Mouse (Mus musculus) layer of hippocampus, adult 8-10 months (tissue): ENCODE data around the gene Kcnk7. TPM values are rescaled to one million over a fixed set of nuclear protein-coding genes. Genes with fewer than 3 reads are reported as not detected.

Source experiments
- DNase-seq, 2 experiments: peaks; one replicate each; pipeline ENCODE4 v3.0.0; 2022; ENCODE audit warnings: low spot score in 2 of 2
- total RNA-seq, 4 experiments: library from RNA; stranded (reverse); gene quantifications; 2 replicates each; pipeline ENCODE4 v1.2.4; 2022

Gene Kcnk7
- total RNA-seq, 4 experiments from 2014 or later = 0.43 TPM; not detected in 3

DNA sequence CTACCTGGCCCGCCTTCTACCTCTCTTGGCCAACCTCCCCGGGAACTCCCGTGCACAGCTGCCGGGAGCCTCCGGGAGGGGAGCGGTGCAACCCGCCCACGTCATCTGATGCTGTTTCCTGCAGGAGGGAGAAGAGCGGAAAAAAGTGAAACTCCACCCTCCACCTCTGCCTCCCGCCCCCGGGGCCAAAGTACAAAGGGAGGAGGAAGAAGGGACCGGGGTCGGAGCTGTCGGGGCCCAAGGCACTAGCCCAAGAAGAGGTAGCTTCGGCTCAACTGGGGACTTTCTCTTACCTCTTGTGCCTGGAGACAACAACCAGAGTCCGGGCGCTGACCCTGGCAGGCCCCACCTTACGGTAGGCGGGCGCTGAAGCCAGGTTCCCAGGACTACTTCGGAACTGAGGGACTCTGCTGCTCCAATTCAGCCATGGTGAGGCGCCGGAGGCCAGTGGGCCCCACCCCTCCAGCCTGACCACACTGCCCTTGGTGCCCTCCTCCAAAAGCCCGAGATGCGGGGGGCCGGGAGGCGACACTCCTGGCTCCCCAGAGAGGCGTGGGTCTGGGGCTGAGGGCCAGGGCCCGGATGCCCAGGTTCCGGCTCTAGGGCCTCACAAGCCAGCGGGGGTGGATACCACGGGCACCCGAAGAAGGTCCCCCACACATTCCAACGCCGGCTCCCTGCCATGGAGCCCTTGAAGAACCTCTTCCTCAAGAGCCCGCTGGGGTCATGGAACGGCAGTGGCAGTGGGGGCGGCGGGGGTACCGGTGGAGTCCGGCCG lies 14.4 kb upstream of the Kcnk7 start:
- DNase-seq = peak; percentile 67 to 69

DNA sequence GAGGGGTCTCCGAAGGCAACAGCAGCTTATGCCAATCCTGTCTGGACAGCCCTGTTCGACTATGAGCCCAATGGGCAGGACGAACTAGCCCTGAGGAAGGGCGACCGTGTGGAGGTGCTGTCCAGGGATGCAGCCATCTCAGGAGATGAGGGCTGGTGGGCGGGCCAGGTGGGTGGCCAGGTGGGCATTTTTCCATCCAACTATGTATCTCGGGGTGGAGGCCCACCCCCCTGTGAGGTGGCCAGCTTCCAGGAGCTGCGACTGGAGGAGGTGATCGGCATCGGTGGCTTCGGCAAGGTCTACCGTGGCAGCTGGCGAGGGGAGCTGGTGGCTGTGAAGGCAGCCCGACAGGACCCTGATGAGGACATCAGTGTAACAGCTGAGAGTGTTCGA lies 13.8 kb upstream of the Kcnk7 start:
- no peak for DNase-seq

GRCm38 (mm10) chr19:5691601-5692000 lies 12.6 kb upstream of the Kcnk7 start:
- no peak for DNase-seq

DNA sequence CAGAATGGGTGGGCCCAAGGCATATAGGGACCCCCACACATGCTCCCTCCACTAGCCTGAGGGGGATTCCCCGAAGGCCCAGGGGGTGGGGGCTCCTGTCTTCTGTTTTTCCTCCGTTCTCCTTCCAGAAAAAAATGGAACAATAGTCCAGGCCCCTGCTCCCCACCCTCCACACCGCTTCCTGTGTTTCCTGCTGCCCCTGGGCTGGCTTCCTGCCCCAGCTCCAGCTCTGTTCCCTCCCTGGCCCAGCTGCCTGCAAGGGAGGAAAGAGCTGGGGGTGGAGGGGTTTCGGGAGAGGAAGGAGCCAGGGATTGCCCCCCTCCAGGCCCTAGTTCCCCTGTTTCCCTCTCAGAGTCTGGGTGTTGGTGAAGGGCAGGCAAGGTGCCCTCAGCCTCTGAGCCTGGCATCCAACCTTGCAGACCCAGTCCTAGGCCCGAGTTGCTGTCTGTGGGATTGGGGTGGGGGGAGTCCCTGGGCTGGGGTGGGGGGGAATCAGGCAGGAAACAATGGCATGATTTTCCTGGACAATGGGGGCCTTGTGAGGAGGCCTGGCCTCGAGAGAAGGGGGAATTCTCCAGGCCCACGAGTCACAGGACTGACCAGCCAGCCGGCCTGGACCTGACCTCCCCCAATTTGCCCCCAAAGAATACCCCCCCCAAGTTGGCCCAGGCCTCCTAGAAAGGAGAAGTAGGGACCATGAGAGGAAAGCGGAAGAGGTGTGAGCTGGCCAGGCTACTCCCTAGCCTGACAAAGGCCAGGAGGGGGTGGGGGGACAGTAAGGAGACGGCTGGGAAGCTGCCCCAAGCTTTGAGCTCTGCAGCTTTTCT lies 11.9 kb upstream of the Kcnk7 start:
- no peak for DNase-seq

- peak in 1 of 2 experiments; percentile 30 for DNase-seq
Observed at GRCm38 (mm10) chr19:5692913-5693396, 11.2 kb upstream of the Kcnk7 start.

GRCm38 (mm10) chr19:5693801-5694200 lies 10.4 kb upstream of the Kcnk7 start:
- no peak for DNase-seq

DNA sequence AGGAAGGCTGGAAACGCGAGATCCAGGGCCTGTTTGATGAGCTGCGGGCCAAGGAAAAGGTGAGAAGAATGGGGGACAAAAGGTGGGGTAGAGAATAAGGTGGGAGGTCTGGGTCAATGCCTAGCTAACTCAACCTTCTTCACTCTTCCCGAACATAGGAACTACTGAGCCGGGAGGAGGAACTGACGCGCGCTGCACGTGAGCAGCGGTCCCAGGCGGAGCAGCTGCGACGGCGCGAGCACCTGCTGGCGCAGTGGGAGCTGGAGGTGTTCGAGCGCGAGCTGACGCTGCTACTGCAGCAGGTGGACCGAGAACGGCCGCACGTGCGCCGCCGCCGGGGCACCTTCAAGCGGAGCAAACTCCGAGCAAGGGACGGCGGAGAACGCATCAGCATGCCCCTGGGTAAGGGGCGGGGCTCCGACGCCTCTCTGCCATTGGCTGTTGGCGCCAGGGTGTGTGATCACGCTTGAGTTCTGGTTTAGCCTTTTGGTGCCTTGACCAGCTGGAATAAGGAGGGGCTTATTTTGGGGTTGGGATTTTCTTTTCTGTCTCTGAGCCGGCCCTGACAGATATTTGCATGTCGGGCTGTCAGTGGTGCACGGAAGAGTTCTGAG lies 8.2 kb upstream of the Kcnk7 start:
- DNase-seq = no peak

DNA sequence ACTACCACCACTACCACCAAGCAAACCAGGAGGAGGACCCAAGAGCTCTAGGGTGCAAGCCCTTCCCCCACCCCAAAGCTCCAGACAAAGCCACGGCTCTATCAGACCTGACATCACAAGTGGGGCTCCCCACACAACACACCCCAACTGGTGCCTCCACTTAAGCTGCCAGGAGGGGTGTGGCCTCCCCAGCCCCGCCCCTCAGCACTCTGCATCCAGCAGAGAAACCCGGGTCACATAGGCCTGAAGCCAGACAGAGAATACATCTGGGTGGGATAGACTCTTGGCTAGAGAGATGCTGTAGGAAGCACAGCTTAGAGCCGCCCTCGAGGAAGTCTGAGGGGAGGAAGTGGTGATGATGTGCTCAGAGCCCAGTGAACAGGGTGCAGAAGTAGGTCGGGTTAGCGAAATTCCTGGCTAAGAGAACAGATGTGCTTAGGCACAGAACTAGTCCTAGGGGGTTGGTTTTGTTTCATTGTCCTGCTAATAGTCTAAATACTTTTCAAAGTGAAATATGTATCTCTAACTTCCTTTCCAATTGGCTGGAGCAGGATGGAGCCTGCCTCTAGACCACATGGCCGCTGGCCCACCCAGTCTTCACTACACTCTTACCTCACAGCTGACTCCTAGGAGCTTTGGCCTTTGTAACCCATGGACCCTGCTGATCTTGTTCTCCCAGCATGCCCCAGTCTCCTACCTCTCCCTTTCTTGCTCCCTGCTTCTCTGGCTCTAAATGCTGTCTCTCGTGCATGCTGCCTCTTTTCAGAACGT lies 819 bp downstream of the Kcnk7 start:
- no peak for DNase-seq

DNA sequence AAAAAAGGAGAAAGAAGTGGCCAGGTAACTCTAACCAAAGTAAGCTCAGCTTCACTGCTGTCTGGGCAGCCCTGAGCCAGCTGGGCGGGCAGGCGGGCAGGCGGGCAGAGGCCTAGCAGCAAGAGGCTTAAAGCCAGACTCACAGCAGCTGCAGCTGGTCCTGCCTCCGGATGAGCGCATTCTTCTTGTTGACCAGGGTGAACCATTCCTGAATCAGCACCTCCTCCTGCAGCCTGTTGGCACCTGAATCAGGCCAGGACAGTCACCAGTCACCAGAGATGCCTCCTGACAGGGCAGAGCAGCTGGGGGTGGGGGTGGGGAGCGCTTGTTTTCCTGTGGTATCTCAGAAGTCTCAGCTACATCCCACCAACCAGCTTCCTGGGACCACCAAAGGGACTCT lies 5.9 kb downstream of the Kcnk7 start:
- DNase-seq = no peak

DNA sequence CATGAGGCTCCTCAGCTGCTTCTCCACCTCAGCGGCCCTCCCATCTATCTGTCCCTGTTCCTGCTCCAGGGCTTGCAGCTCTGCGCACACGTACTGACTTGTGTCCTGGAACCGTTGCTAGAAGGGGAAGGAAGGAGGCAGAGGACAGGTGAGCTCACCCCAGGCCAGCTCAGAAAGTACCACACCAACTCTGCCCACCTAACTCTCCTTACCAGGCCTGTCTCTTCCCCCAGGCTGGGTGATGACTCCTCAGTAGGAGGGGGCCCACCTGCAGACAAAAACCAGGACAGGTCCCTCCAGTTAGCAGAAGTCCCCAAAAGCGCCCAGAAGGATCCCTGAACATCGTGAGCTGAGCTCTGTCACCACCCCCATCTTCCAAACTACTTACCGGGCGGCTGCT lies 6.4 kb downstream of the Kcnk7 start:
- no peak for DNase-seq

DNA sequence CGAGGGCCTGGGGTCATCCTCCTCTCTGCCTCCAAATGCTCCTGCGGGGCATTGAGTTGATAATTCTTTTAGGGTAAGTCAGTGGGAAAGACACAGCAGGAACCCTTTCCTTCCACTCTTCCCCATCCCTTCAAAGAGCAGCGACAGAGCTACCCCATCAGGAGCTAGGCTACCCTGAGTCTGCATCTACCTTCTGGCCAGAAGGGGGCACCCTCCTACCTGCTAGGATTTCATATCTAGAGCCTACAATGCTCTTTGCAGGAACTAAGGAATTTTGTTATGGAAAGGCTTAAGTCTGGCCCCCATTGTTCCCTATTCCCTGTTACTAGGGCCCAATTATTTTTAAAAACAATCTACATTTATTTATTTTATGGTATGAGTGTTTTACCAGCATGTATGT lies 7.1 kb downstream of the Kcnk7 start:
- DNase-seq = peak in 1 of 2 experiments; percentile 80

DNA sequence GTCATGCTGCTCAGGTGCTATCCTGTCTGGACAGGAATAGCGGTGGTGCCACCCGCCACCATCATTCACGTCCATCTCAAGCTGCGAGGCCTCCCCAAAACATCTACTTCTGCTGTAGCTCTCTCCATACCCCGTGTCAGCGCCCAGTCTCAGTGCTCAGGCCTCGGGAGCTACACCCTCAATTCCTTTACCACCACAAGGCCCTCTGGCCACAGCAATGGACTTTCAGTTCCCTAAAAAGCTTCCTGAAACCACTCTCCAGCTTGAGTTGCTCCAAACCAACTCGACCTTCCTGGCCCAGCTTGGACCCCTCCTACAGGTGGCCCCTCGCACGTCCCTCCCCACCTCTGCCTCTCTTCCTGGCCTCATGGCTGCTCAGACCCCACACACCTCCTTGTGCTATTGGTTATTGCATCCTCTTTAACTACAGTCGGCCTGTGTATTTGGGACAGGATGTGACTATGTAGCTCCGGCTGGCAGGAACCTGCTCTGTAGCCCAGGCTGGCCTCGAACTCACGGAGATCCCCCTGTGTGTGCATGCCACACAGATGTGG lies 7.8 kb downstream of the Kcnk7 start:
- no peak for DNase-seq

DNA sequence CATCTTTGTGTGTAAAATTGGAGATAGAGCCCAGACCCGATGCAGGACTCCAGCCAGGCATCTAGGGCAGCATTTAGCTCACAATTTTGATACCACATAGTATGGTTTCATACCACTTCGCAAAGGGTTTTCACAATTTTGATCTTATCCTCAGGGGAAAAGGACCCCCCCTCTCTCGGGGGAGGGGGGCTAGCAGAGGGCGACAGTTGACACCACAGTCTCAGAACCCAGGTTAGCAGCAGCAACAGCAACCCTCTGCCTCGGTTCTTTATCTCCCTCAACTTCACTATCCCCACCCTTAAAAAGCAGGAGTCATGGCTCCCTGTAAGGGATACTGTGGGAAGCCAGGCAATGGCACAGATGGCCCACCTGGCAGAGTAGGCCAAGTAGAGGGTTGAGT lies 9.1 kb downstream of the Kcnk7 start:
- no peak for DNase-seq

GRCm38 (mm10) chr19:5713730-5714129 lies 9.6 kb downstream of the Kcnk7 start:
- no peak for DNase-seq

- no peak for DNase-seq
Observed at GRCm38 (mm10) chr19:5715793-5716688, 11.9 kb downstream of the Kcnk7 start.

GRCm38 (mm10) chr19:5716955-5717354 lies 12.8 kb downstream of the Kcnk7 start:
- DNase-seq = no peak

DNA sequence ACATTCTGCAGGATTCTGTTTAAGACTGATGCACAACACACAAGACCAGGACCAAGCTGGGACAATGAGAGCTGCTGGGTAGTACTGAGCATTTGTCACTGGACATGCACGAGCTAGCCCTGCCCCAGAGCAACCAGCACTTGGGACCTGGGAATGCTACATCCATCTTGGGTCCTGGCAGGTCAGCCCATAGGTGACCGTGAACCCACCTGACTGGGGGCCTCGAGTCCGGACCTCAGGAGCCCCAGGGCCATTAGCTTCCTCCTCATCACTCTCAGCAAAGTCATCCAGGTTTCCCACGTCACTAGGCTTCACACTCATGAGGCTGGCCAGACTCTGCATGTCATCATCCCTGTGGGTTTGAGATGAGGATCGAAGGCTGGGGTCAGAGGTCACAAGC lies 17.1 kb downstream of the Kcnk7 start:
- DNase-seq = no peak

DNA sequence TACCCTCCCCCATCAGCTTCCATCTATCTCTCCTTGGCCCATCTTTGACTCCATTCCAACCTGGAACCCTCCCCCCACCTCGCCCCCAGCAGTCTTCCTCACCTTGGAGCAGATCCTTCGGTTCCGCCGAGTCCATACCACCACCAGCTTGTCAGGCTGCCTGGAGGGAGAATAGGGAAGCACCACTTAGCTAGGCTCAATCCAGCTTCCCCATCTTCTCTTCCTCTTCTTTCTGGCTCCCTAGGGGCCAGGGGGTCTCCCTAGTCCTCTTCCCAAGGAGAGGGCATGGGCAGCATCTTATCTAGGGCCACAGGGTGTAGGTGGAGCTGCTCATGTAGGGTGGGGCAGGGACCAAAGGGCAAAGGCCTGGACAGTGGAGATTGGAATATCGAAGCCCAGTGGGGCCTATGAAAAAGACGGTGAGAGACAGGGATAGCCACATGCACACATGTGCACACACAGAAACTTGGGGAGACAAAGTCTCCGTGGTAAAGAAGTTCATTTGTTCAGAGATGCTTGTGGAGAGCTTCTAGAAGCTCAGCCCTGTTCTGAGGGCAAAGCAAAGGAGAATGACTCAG lies 18.8 kb downstream of the Kcnk7 start:
- DNase-seq = no peak

GRCm38 (mm10) chr19:5723934-5724548 lies 19.9 kb downstream of the Kcnk7 start:
- DNase-seq = no peak
